9 mouse cellular contexts compared by ENCODE assay signal in genomic region chr12:112112686-112113396, GRCm38 (mm10). TPM values are rescaled to one million over a fixed set of nuclear protein-coding genes. Genes with fewer than 3 reads are reported as not detected.
A peak's percentile ranks its signal among the peaks of the same experiment; 100 is the strongest.
DNase-seq lines count a peak whose midpoint lies in the region; ATAC-seq lines count a peak whose summit lies in the region.
"Had no signal": no experiment of that assay in that cellular context is flagged by ENCODE, and none has a peak within 500 bp of the region (broad histone marks: within the 10 kb centered on the region; RNA-seq: fewer than 3 reads in every experiment).

No protein-coding gene starts in this region.

- H3K27ac ChIP-seq in heart, embryonic 15.5 days = no peak overlapping the region
- no peak overlapping the region for H3K27ac ChIP-seq in midbrain, embryonic 15.5 days
- no peak overlapping the region for H3K27ac ChIP-seq in midbrain, embryonic 10.5 days (replicated peaks)
- H3K27ac ChIP-seq: heart, adult 2 months had no signal

- 22% methylated on average over 13 of the region's 13 CpGs for WGBS in heart, embryonic 15.5 days
- 18% methylated on average over 13 of the region's 13 CpGs for WGBS in midbrain, embryonic 15.5 days
- 19% methylated on average over 13 of the region's 13 CpGs for WGBS in midbrain, embryonic 10.5 days

- DNase-seq in heart, postnatal 14 days = no peak
- no peak for DNase-seq in midbrain, embryonic 10.5 days (ENCODE audit: low spot score)
- peak; percentile 7 for DNase-seq in splenic B cell, adult 2 months (ENCODE audit: low read depth, low spot score)
- DNase-seq in layer of hippocampus, adult 11-12 months (ENCODE audit: low spot score) = no peak

- ATAC-seq in heart, embryonic 15.5 days (replicated peaks; ENCODE audit: insufficient number of reproducible peaks, insufficient read depth, low FRiP score, low read depth) = 0 out of 2 replicates have a peak, but pooled peaks have one; percentile 15
- peak; percentile 65; the same call in 1 of the 2 replicates for ATAC-seq in midbrain, embryonic 15.5 days (replicated peaks)
- ATAC-seq in granulocyte monocyte progenitor cell, adult 5-6 weeks (replicated peaks; ENCODE audit: poor library complexity, severe bottlenecking) = peak; percentile 24; the same call in 1 of the 2 replicates
- ATAC-seq in monocyte, adult 5-6 weeks (replicated peaks; ENCODE audit: insufficient number of reproducible peaks, low FRiP score, low TSS enrichment, poor library complexity, severe bottlenecking) = no peak

- no peaks in the 10 kb centered on the region for H3K9me3 ChIP-seq in heart, embryonic 15.5 days (replicated peaks)
- no peaks in the 10 kb centered on the region for H3K9me3 ChIP-seq in midbrain, embryonic 15.5 days
- H3K9me3 ChIP-seq in midbrain, embryonic 10.5 days (replicated peaks) = no peaks in the 10 kb centered on the region

- no peak overlapping the region for H3K4me2 ChIP-seq in heart, embryonic 15.5 days
- no peak overlapping the region for H3K4me2 ChIP-seq in midbrain, embryonic 15.5 days

- H3K27me3 ChIP-seq in heart, embryonic 15.5 days = peaks cover 63% of the 10 kb centered on the region
- 0 out of 2 replicates have a peak, but pooled peaks cover 4% of the 10 kb centered on the region for H3K27me3 ChIP-seq in midbrain, embryonic 15.5 days (replicated peaks)
- H3K27me3 ChIP-seq in midbrain, embryonic 10.5 days (ENCODE audit: low read depth, poor library complexity, severe bottlenecking) = peaks cover 21% of the 10 kb centered on the region
- no peaks in the 10 kb centered on the region for H3K27me3 ChIP-seq in splenic B cell, adult 2 months (ENCODE audit: control insufficient read depth, insufficient read depth, low read length, poor library complexity, severe bottlenecking)

- intact Hi-C loops in heart, postnatal 14 days (cut with DNase I) = loop anchor here (1.0 to 2.0 kb wide), 2 partner anchors 27 to 362 kb away; no protein-coding TSS in a partner anchor

- H3K4me3 ChIP-seq in heart, embryonic 15.5 days = no peak overlapping the region
- H3K4me3 ChIP-seq in midbrain, embryonic 15.5 days = no peak overlapping the region
- no peak overlapping the region for H3K4me3 ChIP-seq in midbrain, embryonic 10.5 days
- H3K4me3 ChIP-seq: heart, adult 2 months had no signal

- H3K9ac ChIP-seq in heart, embryonic 15.5 days = no peak overlapping the region
- H3K9ac ChIP-seq in midbrain, embryonic 15.5 days = no peak overlapping the region

- no peaks in the 10 kb centered on the region for H3K36me3 ChIP-seq in heart, embryonic 15.5 days
- no peaks in the 10 kb centered on the region for H3K36me3 ChIP-seq in midbrain, embryonic 15.5 days (replicated peaks)
- H3K36me3 ChIP-seq in midbrain, embryonic 10.5 days = no peaks in the 10 kb centered on the region
- H3K36me3 ChIP-seq in splenic B cell, adult 2 months (ENCODE audit: control insufficient read depth, insufficient read depth, low read length, poor library complexity, severe bottlenecking) = no peaks in the 10 kb centered on the region

- no peaks in the 10 kb centered on the region for H3K4me1 ChIP-seq in heart, embryonic 15.5 days (replicated peaks)
- no peaks in the 10 kb centered on the region for H3K4me1 ChIP-seq in midbrain, embryonic 15.5 days
- peaks cover 13% of the 10 kb centered on the region for H3K4me1 ChIP-seq in midbrain, embryonic 10.5 days

RNA-seq across cellular contexts. Expression of gene Aspg, which starts 6.4 kb away (rescaled TPM):
- 0.34 and 0.45 TPM in 2 replicates for polyA plus RNA-seq in heart, embryonic 15.5 days (2015; fragmentation: Nextera tagmentation; extraction: Ambion mirVana)
- 1 to 10 TPM in 1 of 2 experiments, under 1 TPM in 1; 0.37 to 2.2 TPM for total RNA-seq in heart, postnatal 14 days (2021)
- 1.1 and 1.3 TPM in 2 replicates for polyA plus RNA-seq in midbrain, embryonic 15.5 days (2015; fragmentation: Nextera tagmentation; extraction: Ambion mirVana)
- 1.3 and 1.5 TPM in 2 replicates for polyA plus RNA-seq in midbrain, embryonic 10.5 days (2016; fragmentation: Nextera tagmentation; extraction: Ambion mirVana)
- not detected in 2 replicates for total RNA-seq in granulocyte monocyte progenitor cell, adult 5-6 weeks (2014; fragmentation: Nextera tagmentation)
- total RNA-seq in granulocyte monocyte progenitor cell, adult 5-6 weeks (2017) = not detected in 2 replicates
- not detected in 3 replicates for total RNA-seq in monocyte, adult 5-6 weeks (2017)

RNA-seq across cellular contexts. Expression of gene Kif26a, which starts 33.2 kb away (rescaled TPM):
- 2.4 and 3.1 TPM in 2 replicates for polyA plus RNA-seq in heart, embryonic 15.5 days (2015; fragmentation: Nextera tagmentation; extraction: Ambion mirVana)
- 10 to 100 TPM; 22.0 to 23.1 TPM for total RNA-seq in heart, postnatal 14 days (2021)
- polyA plus RNA-seq in midbrain, embryonic 15.5 days (2015; fragmentation: Nextera tagmentation; extraction: Ambion mirVana) = 7.2 and 8.6 TPM in 2 replicates
- polyA plus RNA-seq in midbrain, embryonic 10.5 days (2016; fragmentation: Nextera tagmentation; extraction: Ambion mirVana) = 3.3 and 4.7 TPM in 2 replicates
- not detected in 2 replicates for total RNA-seq in granulocyte monocyte progenitor cell, adult 5-6 weeks (2014; fragmentation: Nextera tagmentation)
- not detected in 2 replicates for total RNA-seq in granulocyte monocyte progenitor cell, adult 5-6 weeks (2017)
- total RNA-seq in monocyte, adult 5-6 weeks (2017) = not detected in 3 replicates

Comparison
In these comparisons a context has a peak if more than half of its experiments do, and no peak if none do; other contexts are left out.
1. RNA of gene Kif26a, which starts 33.2 kb away (total RNA-seq): 22.0 to 23.1 TPM in heart, postnatal 14 days; not detected in granulocyte monocyte progenitor cell, adult 5-6 weeks and not detected in monocyte, adult 5-6 weeks; every median in the first group is over 10 times any median in the second.